Mouse (Mus musculus) small intestine, adult 2 months (tissue): ENCODE data around the gene Abhd8. TPM values are rescaled to one million over a fixed set of nuclear protein-coding genes. Genes with fewer than 3 reads are reported as not detected.
A peak's percentile ranks its signal among the peaks of the same experiment; 100 is the strongest.

ENCODE experiments used
- H3K27ac ChIP-seq: fragments of 200-500 bp; 2 replicates; pipeline ENCODE4 v1.5.1; 2012; ENCODE audit warnings: low read depth, low read length, control low read depth, inconsistent platforms; ENCODE audit not compliant: insufficient read depth
- H3K27me3 ChIP-seq: fragments of 200-500 bp; 2 replicates; pipeline ENCODE4 v1.6.1; 2012; ENCODE audit warnings: mild to moderate bottlenecking, moderate library complexity, low read length, inconsistent platforms; ENCODE audit not compliant: control insufficient read depth, insufficient read depth
- H3K36me3 ChIP-seq: fragments of 200-500 bp; 2 replicates; pipeline ENCODE4 v1.6.1; 2012; ENCODE audit warnings: mild to moderate bottlenecking, low read length, control low read depth, inconsistent platforms; ENCODE audit not compliant: control insufficient read depth, insufficient read depth
- H3K4me1 ChIP-seq: fragments of 200-500 bp; 2 replicates; pipeline ENCODE4 v1.6.1; 2012; ENCODE audit warnings: low read length, inconsistent platforms, mixed read lengths; ENCODE audit not compliant: control insufficient read depth, insufficient read depth, insufficient read length
- H3K4me3 ChIP-seq: fragments of 200-500 bp; 2 replicates; pipeline ENCODE4 v1.5.1; 2012; ENCODE audit warnings: low read depth, mild to moderate bottlenecking, control low read depth, inconsistent platforms, low read length, moderate library complexity
- CTCF ChIP-seq: fragments of 200-500 bp; IDR thresholded peaks from 2 replicates; pipeline ENCODE4 v1.5.1; 2012; ENCODE audit warnings: low read depth, mild to moderate bottlenecking, control low read depth, inconsistent platforms, low read length, moderate library complexity, mixed read lengths; ENCODE audit not compliant: insufficient replicate concordance, insufficient read length; ENCODE audit errors: extremely low read depth
- POLR2A ChIP-seq: fragments of 200-500 bp; IDR thresholded peaks from 2 replicates; pipeline ENCODE4 v1.6.1; 2012; ENCODE audit warnings: low read depth, mild to moderate bottlenecking, control low read depth, inconsistent platforms, low read length, moderate library complexity
- WGBS: fragments of 180-500 bp; shearing (Covaris S2); methylation state at CpG from one replicate; pipeline ENCODE4 v1.1.7; 2018; 5-methylcytosine and 5-hydroxymethylcytosine counted together
- polyA plus RNA-seq: library from polyadenylated mRNA; depleted of rRNA; stranded (reverse); fragments of >200 nt; gene quantifications from 2 replicates; pipeline ENCODE4 v1.2.3, GENCODE M21; 2012

The Abhd8 gene
- polyA plus RNA-seq, 1 experiment = 26.5 TPM

DNA sequence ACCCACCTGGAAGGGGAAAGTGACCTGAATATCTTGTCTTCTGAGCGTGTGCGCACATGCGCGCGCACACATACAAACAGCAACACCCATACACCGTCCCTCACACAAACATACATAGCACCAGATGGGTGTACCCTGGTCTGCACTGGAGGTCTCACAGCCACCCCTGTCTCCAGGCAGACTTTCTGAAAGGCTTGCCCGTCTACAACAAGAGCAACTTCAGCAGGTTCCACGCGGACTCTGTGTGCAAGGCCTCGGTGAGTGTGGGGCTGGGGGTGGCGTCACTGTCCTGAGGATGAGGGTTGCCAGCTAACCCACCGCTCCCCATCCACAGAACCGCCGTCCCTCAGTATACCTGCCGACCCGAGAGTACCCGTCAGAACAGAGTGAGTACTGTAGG lies 8.4 kb upstream of the Abhd8 start:
- peaks cover 11% of the 10 kb centered on the region for H3K4me1 ChIP-seq
- no peak overlapping the region for H3K4me3 ChIP-seq
- 95% methylated on average over 17 of the region's 17 CpGs for WGBS
- no peaks in the 10 kb centered on the region for H3K27me3 ChIP-seq
- no peak overlapping the region for H3K27ac ChIP-seq
- TF ChIP-seq POLR2A = no peak
- no peak for TF ChIP-seq CTCF
- peaks cover 18% of the 10 kb centered on the region for H3K36me3 ChIP-seq

DNA sequence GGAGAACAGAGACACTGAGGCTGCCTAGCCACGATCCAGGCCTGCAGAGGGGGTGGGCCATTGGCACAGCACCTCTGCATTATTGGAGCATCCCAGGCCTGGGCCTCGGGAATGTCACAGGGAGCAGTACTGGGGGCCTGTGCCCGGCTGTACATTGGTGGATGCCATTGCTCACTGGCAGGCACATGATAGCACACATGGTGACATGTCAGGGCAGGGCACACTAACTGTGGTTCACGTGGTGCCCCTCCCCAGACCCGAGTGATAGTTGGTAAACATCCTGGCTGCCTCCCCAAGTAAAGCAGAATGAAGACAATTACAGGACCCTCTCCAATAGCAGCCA lies 7.4 kb upstream of the Abhd8 start:
- WGBS = 67% methylated on average over 5 of the region's 5 CpGs
- TF ChIP-seq POLR2A (no peak), CTCF (no peak)
- no peak overlapping the region for H3K4me3 ChIP-seq
- H3K27ac ChIP-seq = no peak overlapping the region
- H3K27me3 ChIP-seq = no peaks in the 10 kb centered on the region
- H3K36me3 ChIP-seq = peaks cover 18% of the 10 kb centered on the region
- peaks cover 9% of the 10 kb centered on the region; the same call in 1 of the 2 replicates for H3K4me1 ChIP-seq

GRCm38 (mm10) chr8:71470146-71470912 lies 6.9 kb upstream of the Abhd8 start:
- TF ChIP-seq POLR2A (no peak), CTCF (no peak)
- H3K4me3 ChIP-seq = peak overlapping the region; percentile 86; the same call in 1 of the 2 replicates
- H3K36me3 ChIP-seq = peaks cover 18% of the 10 kb centered on the region
- no peak overlapping the region for H3K27ac ChIP-seq
- peaks cover 6% of the 10 kb centered on the region; the same call in 1 of the 2 replicates for H3K4me1 ChIP-seq
- no peaks in the 10 kb centered on the region for H3K27me3 ChIP-seq
- WGBS = 92% methylated on average over 3 of the region's 3 CpGs

- H3K27ac ChIP-seq = 0 out of 2 replicates have a peak overlapping the region, but pooled peaks have one; percentile 2
- TF ChIP-seq POLR2A (no peak; the same call in 1 of the 2 replicates), CTCF (no peak)
Observed at GRCm38 (mm10) chr8:71469411-71469810, 6.0 kb upstream of the Abhd8 start.

DNA sequence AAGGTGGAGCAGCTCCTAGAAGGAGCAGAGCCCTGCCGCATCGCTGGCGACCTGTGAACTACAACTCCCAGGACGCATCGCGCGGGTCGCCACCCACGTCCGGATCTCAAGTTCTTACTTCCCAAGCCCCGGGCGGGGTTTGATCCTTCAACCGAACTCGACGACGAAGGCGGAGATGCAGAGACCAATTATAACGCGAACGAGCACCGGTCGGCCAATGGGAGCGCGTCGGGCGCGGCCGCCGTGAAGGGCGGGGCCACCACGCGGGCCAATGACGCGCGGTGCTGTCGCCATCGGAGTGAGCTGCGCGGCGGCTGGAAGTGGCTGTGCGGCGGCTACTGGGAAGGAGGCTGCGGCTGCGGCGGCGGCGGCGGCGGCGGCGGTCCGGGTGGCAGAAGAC lies 5.5 kb upstream of the Abhd8 start, which contains the start of gene Dda1:
TSS of gene Dda1 (plus strand) at position 284 of the 400 bp plus-strand sequence.
- Histone ChIP-seq H3K36me3 (peaks cover 14% of the 10 kb centered on the region), H3K4me1 (peaks cover 11% of the 10 kb centered on the region), H3K27me3 (no peaks in the 10 kb centered on the region), H3K27ac (0 out of 2 replicates have a peak within 1 kb of the TSS, but pooled peaks have one; percentile 2), H3K4me3 (peak within 1 kb of the TSS; percentile 86)
- WGBS = under 1% methylated on average over 52 of the region's 52 CpGs
- TF ChIP-seq POLR2A (peak; percentile 76), CTCF (no peak)

More at GRCm38 (mm10) chr8:71469411-71469810, 6.0 kb upstream of the Abhd8 start:
- H3K27me3 ChIP-seq = no peaks in the 10 kb centered on the region
- H3K4me1 ChIP-seq = peaks cover 6% of the 10 kb centered on the region; the same call in 1 of the 2 replicates
- under 1% methylated on average over 24 of the region's 24 CpGs for WGBS
- H3K36me3 ChIP-seq = peaks cover 16% of the 10 kb centered on the region
- peak overlapping the region; percentile 86 for H3K4me3 ChIP-seq

DNA sequence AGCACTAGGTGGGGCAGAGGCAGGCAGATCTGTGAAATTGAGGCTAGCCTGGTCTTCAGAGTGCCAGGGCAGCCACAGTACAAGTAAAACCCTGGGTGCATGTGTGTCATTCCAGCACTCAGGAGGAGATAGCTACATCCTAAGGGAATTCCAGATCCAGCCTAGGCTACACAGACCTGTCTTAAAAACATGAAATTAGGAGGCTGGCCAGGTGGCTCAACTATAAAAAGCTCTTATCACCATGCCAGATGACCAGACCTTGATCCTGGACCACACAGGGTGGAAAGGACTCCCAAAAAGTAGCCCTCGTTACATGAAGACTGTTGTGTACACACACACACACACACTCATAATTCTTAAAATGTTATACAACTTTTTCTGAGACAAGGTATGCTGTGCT lies 4.5 kb upstream of the Abhd8 start:
- Histone ChIP-seq H3K27ac (no peak overlapping the region), H3K36me3 (peaks cover 14% of the 10 kb centered on the region), H3K4me3 (no peak overlapping the region), H3K27me3 (no peaks in the 10 kb centered on the region), H3K4me1 (peaks cover 16% of the 10 kb centered on the region)
- TF ChIP-seq CTCF (no peak), POLR2A (no peak)
- WGBS = 95% methylated on average over 1 of the region's 1 CpGs

- H3K27me3 ChIP-seq = no peaks in the 10 kb centered on the region
- H3K4me3 ChIP-seq = no peak overlapping the region
- WGBS = 92% methylated on average over 2 of the region's 2 CpGs
- TF ChIP-seq CTCF (no peak), POLR2A (no peak)
- peaks cover 6% of the 10 kb centered on the region; the same call in 1 of the 2 replicates for H3K36me3 ChIP-seq
- peaks cover 16% of the 10 kb centered on the region for H3K4me1 ChIP-seq
- no peak overlapping the region for H3K27ac ChIP-seq
Observed at GRCm38 (mm10) chr8:71467201-71467600, 3.7 kb upstream of the Abhd8 start.
